Mouse (Mus musculus) liver, embryonic 16.5 days (tissue): Measurements from ENCODE around the gene Kazn. TPM values are rescaled to one million over a fixed set of nuclear protein-coding genes. Genes with fewer than 3 reads are reported as not detected.

Source experiments
- ATAC-seq: fragments of 200-750 bp; cut with Nextera tagmentation; 2 replicates; pipeline ENCODE4 v1.8.0; 2017; ENCODE audit warnings: low read depth, mild to moderate bottlenecking, moderate number of reproducible peaks, moderate library complexity
- H3K27ac ChIP-seq: fragments of 300-500 bp; sonication (generic); 2 replicates; pipeline ENCODE4 v1.5.1; 2014; ENCODE audit warnings: mild to moderate bottlenecking, low read length
- H3K27me3 ChIP-seq: fragments of 300-500 bp; sonication (generic); 2 replicates; pipeline ENCODE4 v1.6.1; 2014; ENCODE audit warnings: low read depth, low read length, mixed read lengths; ENCODE audit not compliant: control insufficient read depth, insufficient read depth
- H3K36me3 ChIP-seq: fragments of 300-500 bp; sonication (generic); 2 replicates; pipeline ENCODE4 v1.6.1; 2014; ENCODE audit warnings: mild to moderate bottlenecking; ENCODE audit not compliant: control insufficient read depth, insufficient read depth
- H3K4me1 ChIP-seq: fragments of 300-500 bp; sonication (generic); 2 replicates; pipeline ENCODE4 v1.6.1; 2014; ENCODE audit warnings: low read depth, low read length, mixed read lengths; ENCODE audit not compliant: control insufficient read depth
- H3K4me2 ChIP-seq: fragments of 300-500 bp; sonication (generic); 2 replicates; pipeline ENCODE4 v1.6.1; 2014; ENCODE audit warnings: low read depth, low read length, mixed read lengths
- H3K4me3 ChIP-seq: fragments of 300-500 bp; sonication (generic); 2 replicates; pipeline ENCODE4 v1.5.1; 2014; ENCODE audit warnings: low read depth, mild to moderate bottlenecking, low read length
- H3K9ac ChIP-seq: fragments of 300-500 bp; sonication (generic); 2 replicates; pipeline ENCODE4 v1.6.1; 2014; ENCODE audit warnings: low read depth, low read length
- H3K9me3 ChIP-seq: fragments of 300-500 bp; sonication (generic); replicated peaks from 2 replicates; pipeline ENCODE4 v1.6.1; 2016; ENCODE audit warnings: low read length; ENCODE audit not compliant: control insufficient read depth
- WGBS: fragments of 180-500 bp; shearing (Covaris S2); extraction: QIAGEN DNeasy Blood & Tissue Kit; methylation state at CpG from one replicate; pipeline ENCODE4 v1.1.7; 2014; ENCODE audit not compliant: insufficient replicate concordance; 5-methylcytosine and 5-hydroxymethylcytosine counted together
- polyA plus RNA-seq: library from polyadenylated mRNA; unstranded; fragments of >200 nt; fragmentation: Nextera tagmentation; extraction: Ambion mirVana; gene quantifications from 2 replicates; pipeline ENCODE4 v1.2.1, GENCODE M21; 2015

The Kazn gene
- polyA plus RNA-seq, 1 experiment from 2014 or later = 0.37 TPM

GRCm38 (mm10) chr4:142136766-142137503, 102.3 kb downstream of the Kazn start:
- no peaks in the 10 kb centered on the region for H3K9me3 ChIP-seq

GRCm38 (mm10) chr4:142135515-142135914, 103.7 kb downstream of the Kazn start:
- Histone ChIP-seq H3K9ac (no peak overlapping the region), H3K36me3 (no peaks in the 10 kb centered on the region), H3K27me3 (no peaks in the 10 kb centered on the region), H3K9me3 (no peaks in the 10 kb centered on the region), H3K4me3 (no peak overlapping the region), H3K4me2 (no peak overlapping the region), H3K27ac (no peak overlapping the region), H3K4me1 (no peaks in the 10 kb centered on the region)
- ATAC-seq = no peak
- WGBS = 56% methylated on average over 2 of the region's 2 CpGs

More at GRCm38 (mm10) chr4:142136766-142137503, 102.3 kb downstream of the Kazn start:
- 72% methylated on average over 10 of the region's 10 CpGs for WGBS
- ATAC-seq = no peak
- Histone ChIP-seq H3K9ac (no peak overlapping the region), H3K4me1 (no peaks in the 10 kb centered on the region), H3K4me2 (no peak overlapping the region), H3K27me3 (no peaks in the 10 kb centered on the region), H3K4me3 (no peak overlapping the region), H3K27ac (no peak overlapping the region), H3K36me3 (no peaks in the 10 kb centered on the region)

GRCm38 (mm10) chr4:142130162-142130561, 109.0 kb downstream of the Kazn start:
- 54% methylated on average over 5 of the region's 5 CpGs for WGBS
- no peak overlapping the region for H3K4me3 ChIP-seq
- no peaks in the 10 kb centered on the region for H3K4me1 ChIP-seq
- no peaks in the 10 kb centered on the region for H3K36me3 ChIP-seq
- no peak for ATAC-seq
- H3K9ac ChIP-seq = no peak overlapping the region
- no peak overlapping the region for H3K4me2 ChIP-seq
- no peaks in the 10 kb centered on the region for H3K9me3 ChIP-seq
- no peak overlapping the region for H3K27ac ChIP-seq
- no peaks in the 10 kb centered on the region for H3K27me3 ChIP-seq

- H3K9ac ChIP-seq = no peak overlapping the region
- H3K27ac ChIP-seq = no peak overlapping the region
- no peaks in the 10 kb centered on the region for H3K27me3 ChIP-seq
- no peaks in the 10 kb centered on the region for H3K36me3 ChIP-seq
- no peak overlapping the region for H3K4me3 ChIP-seq
- WGBS = 22% methylated on average over 6 of the region's 6 CpGs
- ATAC-seq = no peak
- H3K4me2 ChIP-seq = no peak overlapping the region
- H3K4me1 ChIP-seq = no peaks in the 10 kb centered on the region
- no peaks in the 10 kb centered on the region for H3K9me3 ChIP-seq
These were observed 111.9 kb downstream of the Kazn start for GRCm38 (mm10) chr4:142127275-142127788.

GRCm38 (mm10) chr4:142126641-142127274, 112.4 kb downstream of the Kazn start:
- Histone ChIP-seq H3K36me3 (no peaks in the 10 kb centered on the region), H3K9ac (no peak overlapping the region), H3K9me3 (no peaks in the 10 kb centered on the region), H3K27me3 (no peaks in the 10 kb centered on the region), H3K4me1 (no peaks in the 10 kb centered on the region), H3K4me2 (no peak overlapping the region), H3K27ac (no peak overlapping the region), H3K4me3 (no peak overlapping the region)
- WGBS = 22% methylated on average over 10 of the region's 10 CpGs
- ATAC-seq = no peak

GRCm38 (mm10) chr4:142121164-142121563, 118.0 kb downstream of the Kazn start:
- Histone ChIP-seq H3K4me3 (no peak overlapping the region), H3K27me3 (no peaks in the 10 kb centered on the region), H3K36me3 (no peaks in the 10 kb centered on the region), H3K27ac (no peak overlapping the region), H3K4me2 (no peak overlapping the region), H3K4me1 (no peaks in the 10 kb centered on the region), H3K9me3 (no peaks in the 10 kb centered on the region), H3K9ac (no peak overlapping the region)
- 48% methylated on average over 1 of the region's 1 CpGs for WGBS
- ATAC-seq = no peak

- Histone ChIP-seq H3K27me3 (no peaks in the 10 kb centered on the region), H3K4me2 (no peak overlapping the region), H3K4me1 (no peaks in the 10 kb centered on the region), H3K4me3 (no peak overlapping the region), H3K27ac (no peak overlapping the region), H3K9ac (no peak overlapping the region), H3K36me3 (no peaks in the 10 kb centered on the region), H3K9me3 (no peaks in the 10 kb centered on the region)
- no peak for ATAC-seq
- 70% methylated on average over 7 of the region's 7 CpGs for WGBS
These were observed 120.7 kb downstream of the Kazn start for GRCm38 (mm10) chr4:142118522-142118921.

GRCm38 (mm10) chr4:142117993-142118392, 121.2 kb downstream of the Kazn start:
- no peak for ATAC-seq
- Histone ChIP-seq H3K4me2 (no peak overlapping the region), H3K4me1 (no peaks in the 10 kb centered on the region), H3K36me3 (no peaks in the 10 kb centered on the region), H3K27ac (no peak overlapping the region), H3K4me3 (no peak overlapping the region), H3K9ac (no peak overlapping the region), H3K9me3 (no peaks in the 10 kb centered on the region), H3K27me3 (no peaks in the 10 kb centered on the region; the same call in 1 of the 2 replicates)
- WGBS = 61% methylated on average over 12 of the region's 12 CpGs

GRCm38 (mm10) chr4:142113306-142113705, 125.9 kb downstream of the Kazn start:
- H3K27ac ChIP-seq = no peak overlapping the region
- H3K9ac ChIP-seq = no peak overlapping the region
- H3K4me1 ChIP-seq = no peaks in the 10 kb centered on the region
- ATAC-seq = no peak
- H3K9me3 ChIP-seq = no peaks in the 10 kb centered on the region
- H3K4me3 ChIP-seq = no peak overlapping the region
- H3K27me3 ChIP-seq = no peaks in the 10 kb centered on the region; the same call in 1 of the 2 replicates
- H3K4me2 ChIP-seq = no peak overlapping the region
- no peaks in the 10 kb centered on the region for H3K36me3 ChIP-seq
- 27% methylated on average over 8 of the region's 8 CpGs for WGBS
